Mouse (Mus musculus) forebrain, embryonic 16.5 days (tissue): ENCODE measurements at regions not wholly inside any gene's neighbourhood (a gene's known extent, or its start where the extent isn't known, plus 50 kb on each side); places are given as distances from the start of the nearest gene placed in this dataset.
"Not testable (repeated sequence)": the region's sequence is repeated elsewhere in the genome, so short reads cannot be mapped to it uniquely, and the experiment has no call there.

Experiments used
- ATAC-seq: fragments of 200-750 bp; cut with Nextera tagmentation; 2 replicates; pipeline ENCODE4 v1.8.0; 2017; ENCODE audit warnings: mild to moderate bottlenecking, moderate library complexity
- H3K27ac ChIP-seq: fragments of 300-500 bp; sonication (generic); 2 replicates; pipeline ENCODE4 v1.5.1; 2014; ENCODE audit warnings: low read length, control low read depth
- H3K27me3 ChIP-seq: fragments of 300-500 bp; sonication (generic); replicated peaks from 2 replicates; pipeline ENCODE4 v1.6.1; 2014; ENCODE audit warnings: low read length; ENCODE audit not compliant: control insufficient read depth, insufficient read depth
- H3K36me3 ChIP-seq: fragments of 300-500 bp; sonication (generic); 2 replicates; pipeline ENCODE4 v1.6.1; 2014; ENCODE audit not compliant: control insufficient read depth, insufficient read depth
- H3K4me1 ChIP-seq: fragments of 300-500 bp; sonication (generic); replicated peaks from 2 replicates; pipeline ENCODE4 v1.6.1; 2014; ENCODE audit warnings: low read length; ENCODE audit not compliant: control insufficient read depth, insufficient read depth
- H3K4me2 ChIP-seq: fragments of 300-500 bp; sonication (generic); 2 replicates; pipeline ENCODE4 v1.6.1; 2014; ENCODE audit warnings: mild to moderate bottlenecking, low read length, control low read depth
- H3K4me3 ChIP-seq: fragments of 300-500 bp; sonication (generic); replicated peaks from 2 replicates; pipeline ENCODE4 v1.5.1; 2014; ENCODE audit warnings: mild to moderate bottlenecking, low read length, control low read depth
- H3K9ac ChIP-seq: fragments of 300-500 bp; sonication (generic); replicated peaks from 2 replicates; pipeline ENCODE4 v1.6.1; 2014; ENCODE audit warnings: low read depth, low read length, control low read depth
- H3K9me3 ChIP-seq: fragments of 300-500 bp; sonication (generic); 2 replicates; pipeline ENCODE4 v1.6.1; 2016; ENCODE audit warnings: low read length; ENCODE audit not compliant: control insufficient read depth
- WGBS: fragments of 180-500 bp; shearing (Covaris S2); extraction: QIAGEN DNeasy Blood & Tissue Kit; methylation state at CpG from one replicate; pipeline ENCODE4 v1.1.7; 2014; 5-methylcytosine and 5-hydroxymethylcytosine counted together

- H3K27ac ChIP-seq: no peak overlapping the region
- WGBS: 85% methylated on average over 3 of the region's 3 CpGs
These were observed 852.4 kb downstream of the Diaph2 start for GRCm38 (mm10) chrX:130601911-130602310.

DNA sequence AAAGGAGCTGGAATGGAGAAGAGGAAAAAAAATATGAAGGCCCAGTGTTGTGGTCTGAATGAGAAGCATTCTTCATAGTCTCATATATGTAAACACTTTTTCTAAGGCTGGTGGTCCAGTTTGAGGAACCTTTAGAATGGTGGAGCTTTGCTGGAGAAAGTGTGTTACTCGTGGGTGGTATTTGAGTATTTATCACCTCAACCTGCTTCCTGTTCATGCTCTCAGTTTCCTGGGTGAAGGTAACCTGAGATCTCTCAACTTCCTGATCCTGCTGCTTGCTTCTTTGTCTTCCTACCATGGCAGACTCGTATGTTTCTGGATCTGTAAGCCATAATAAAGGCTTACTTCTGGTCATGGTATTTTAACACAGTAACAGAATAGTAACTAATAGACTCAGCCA lies 889.0 kb downstream of the Diaph2 start:
- H3K27ac ChIP-seq: no peak overlapping the region
- whole genome bisulfite sequencing: 66% methylated on average over 2 of the region's 2 CpGs
- ATAC-seq: no peak
- no peak overlapping the region for H3K4me2 ChIP-seq
- H3K9ac ChIP-seq: no peak overlapping the region
- H3K4me3 ChIP-seq: no peak overlapping the region
- H3K4me1 ChIP-seq: no peaks in the 10 kb centered on the region
- no peaks in the 10 kb centered on the region for H3K27me3 ChIP-seq
- no peaks in the 10 kb centered on the region for H3K36me3 ChIP-seq
- no peaks in the 10 kb centered on the region for H3K9me3 ChIP-seq

More at GRCm38 (mm10) chrX:130601911-130602310, 852.4 kb downstream of the Diaph2 start:
- Histone ChIP-seq H3K4me3 (no peak overlapping the region), H3K4me1 (no peaks in the 10 kb centered on the region), H3K4me2 (no peak overlapping the region), H3K27me3 (no peaks in the 10 kb centered on the region), H3K9me3 (no peaks in the 10 kb centered on the region), H3K9ac (no peak overlapping the region), H3K36me3 (no peaks in the 10 kb centered on the region)
- no peak for ATAC-seq

- H3K4me1 ChIP-seq: no peaks in the 10 kb centered on the region
- no peak overlapping the region for H3K4me3 ChIP-seq
- no peaks in the 10 kb centered on the region for H3K36me3 ChIP-seq
- WGBS: 83% methylated on average over 2 of the region's 2 CpGs
- H3K9me3 ChIP-seq: no peaks in the 10 kb centered on the region
- H3K27me3 ChIP-seq: no peaks in the 10 kb centered on the region
- H3K27ac ChIP-seq: no peak overlapping the region
- H3K4me2 ChIP-seq: no peak overlapping the region
- ATAC-seq: no peak
- H3K9ac ChIP-seq: no peak overlapping the region
These were observed 906.3 kb downstream of the Diaph2 start for GRCm38 (mm10) chrX:130655815-130656214.

DNA sequence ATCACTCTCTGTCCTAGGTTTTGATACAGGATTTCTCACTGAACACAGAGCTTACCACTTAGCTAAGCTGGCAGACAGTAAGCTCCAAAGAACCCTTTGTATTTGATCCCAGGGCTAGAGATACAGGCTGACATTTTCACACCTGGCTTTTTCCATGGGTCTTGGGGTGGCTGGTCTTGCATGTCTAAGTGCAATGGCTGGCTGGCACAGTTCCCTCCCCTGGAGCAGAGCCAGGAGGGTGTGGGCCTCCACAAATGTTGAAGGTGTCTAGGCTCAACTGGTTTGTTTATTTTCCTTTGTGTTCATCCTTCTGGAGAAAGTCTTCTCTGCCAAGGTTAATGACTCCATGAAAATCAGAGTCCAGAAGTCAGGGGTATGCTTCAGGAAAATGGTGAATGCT lies 934.8 kb downstream of the Diaph2 start:
- no peak overlapping the region for H3K4me2 ChIP-seq

GRCm38 (mm10) chrX:130708929-130709328 lies 959.4 kb downstream of the Diaph2 start:
- Histone ChIP-seq H3K36me3 (no peaks in the 10 kb centered on the region), H3K4me2 (no peak overlapping the region), H3K27ac (no peak overlapping the region), H3K4me3 (no peak overlapping the region), H3K27me3 (no peaks in the 10 kb centered on the region), H3K9me3 (no peaks in the 10 kb centered on the region), H3K9ac (no peak overlapping the region), H3K4me1 (no peaks in the 10 kb centered on the region)
- 87% methylated on average over 2 of the region's 2 CpGs for WGBS
- ATAC-seq: no peak

More for the DNA sequence above, 934.8 kb downstream of the Diaph2 start:
- no peaks in the 10 kb centered on the region for H3K27me3 ChIP-seq
- H3K4me1 ChIP-seq: no peaks in the 10 kb centered on the region
- H3K4me3 ChIP-seq: no peak overlapping the region
- no peaks in the 10 kb centered on the region for H3K36me3 ChIP-seq
- no peak for ATAC-seq
- no peak overlapping the region for H3K9ac ChIP-seq
- H3K27ac ChIP-seq: no peak overlapping the region
- H3K9me3 ChIP-seq: no peaks in the 10 kb centered on the region

GRCm38 (mm10) chrX:130744132-130744531 lies 994.6 kb downstream of the Diaph2 start:
- ATAC-seq, H3K4me2 ChIP-seq, H3K36me3 ChIP-seq, H3K27me3 ChIP-seq, H3K4me3 ChIP-seq, H3K27ac ChIP-seq, H3K9me3 ChIP-seq, H3K9ac ChIP-seq, H3K4me1 ChIP-seq: not testable (repeated sequence)
- WGBS: 100% methylated on average over 1 of the region's 1 CpGs
